Mouse (Mus musculus): ENCODE measurements around the gene Wipf3.

- TF ChIP-seq CTCF (IDR thresholded peaks at IDR 0.05; ENCODE audit: extremely low read depth, insufficient read depth, insufficient read length, insufficient replicate concordance) (no peak), POLR2A (IDR thresholded peaks at IDR 0.05; ENCODE audit: low read depth, low read length) (no peak)
These were observed 114.2 kb downstream of the Wipf3 start for GRCm38 (mm10) chr6:54543646-54544045.

Measured in spleen, adult 2 months (tissue).